Mouse (Mus musculus) hindbrain, postnatal 0 days (tissue): Measurements from ENCODE around the gene Tenm3. TPM values are rescaled to one million over a fixed set of nuclear protein-coding genes. Genes with fewer than 3 reads are reported as not detected.

Experiments used
- ATAC-seq: fragments of 200-750 bp; cut with Nextera tagmentation; 2 replicates; pipeline ENCODE4 v1.8.0; 2017; ENCODE audit warnings: mild to moderate bottlenecking, moderate TSS enrichment, moderate library complexity
- DNase-seq: peaks from one replicate; pipeline ENCODE4 v3.0.0-alpha.2; 2015; ENCODE audit warnings: low spot score
- H3K27ac ChIP-seq: fragments of 300-500 bp; sonication (generic); 2 replicates; pipeline ENCODE4 v1.5.1; 2014; ENCODE audit warnings: mild to moderate bottlenecking
- H3K27me3 ChIP-seq: fragments of 300-500 bp; sonication (generic); 2 replicates; pipeline ENCODE4 v1.6.1; 2014; ENCODE audit warnings: low read length, mixed read lengths; ENCODE audit not compliant: insufficient read depth
- H3K36me3 ChIP-seq: fragments of 300-500 bp; sonication (generic); 2 replicates; pipeline ENCODE4 v1.6.1; 2014; ENCODE audit warnings: low read length, mixed read lengths; ENCODE audit not compliant: insufficient read depth
- H3K4me1 ChIP-seq: fragments of 300-500 bp; sonication (generic); 2 replicates; pipeline ENCODE4 v1.6.1; 2014; ENCODE audit warnings: antibody characterized with exemption, low read length, mixed read lengths; ENCODE audit not compliant: insufficient read depth
- H3K4me2 ChIP-seq: fragments of 300-500 bp; sonication (generic); 2 replicates; pipeline ENCODE4 v1.6.1; 2014; ENCODE audit warnings: low read depth, mild to moderate bottlenecking, low read length, moderate library complexity, mixed read lengths
- H3K4me3 ChIP-seq: fragments of 300-500 bp; sonication (generic); 2 replicates; pipeline ENCODE4 v1.5.1; 2014; ENCODE audit warnings: low read length
- H3K9ac ChIP-seq: fragments of 300-500 bp; sonication (generic); replicated peaks from 2 replicates; pipeline ENCODE4 v1.6.1; 2014; ENCODE audit warnings: mild to moderate bottlenecking, low read length, moderate library complexity, mixed read lengths
- H3K9me3 ChIP-seq: fragments of 300-500 bp; sonication (generic); 2 replicates; pipeline ENCODE4 v1.6.1; 2016; ENCODE audit warnings: low read length, mixed read lengths
- CTCF ChIP-seq: IDR thresholded peaks from 2 replicates; pipeline ENCODE4 v1.5.1; 2016; ENCODE audit warnings: antibody characterized with exemption, control low read depth, low read depth
- WGBS: fragments of 180-500 bp; shearing (Covaris S2); extraction: QIAGEN DNeasy Blood & Tissue Kit; methylation state at CpG from one replicate; pipeline ENCODE4 v1.1.7; 2014; 5-methylcytosine and 5-hydroxymethylcytosine counted together
- polyA plus RNA-seq: library from polyadenylated mRNA; unstranded; fragments of >200 nt; fragmentation: Nextera tagmentation; extraction: Ambion mirVana; gene quantifications from 2 replicates; pipeline ENCODE4 v1.2.1, GENCODE M21; 2015
- total RNA-seq: library from RNA; depleted of rRNA; stranded (reverse); fragments of >200 nt; gene quantifications from 2 replicates; pipeline ENCODE4 v1.2.3, GENCODE M21; 2014

The Tenm3 gene
- total and polyA plus RNA-seq, 2 experiments from 2014 or later = 21.3 to 151 TPM

DNA sequence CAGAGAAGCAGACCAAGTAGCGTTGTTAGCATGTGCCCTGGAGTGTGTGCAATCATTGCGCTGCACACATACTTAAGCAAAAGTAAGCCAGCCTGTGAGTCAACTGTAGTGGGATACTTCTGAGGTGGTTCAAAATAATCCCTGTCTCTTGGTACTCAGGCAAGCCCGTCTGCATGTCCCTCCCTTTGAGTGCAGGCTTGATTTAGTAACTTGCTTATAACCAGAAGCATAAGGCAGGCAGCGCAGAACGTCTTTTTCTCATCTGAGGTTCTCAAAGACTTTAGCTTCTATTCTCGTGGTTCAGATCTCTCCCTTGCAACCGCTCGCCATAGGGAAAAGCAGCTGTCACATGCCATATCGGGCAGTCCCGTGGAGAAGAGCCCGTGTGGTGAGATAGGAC, 470.3 kb downstream of the Tenm3 start:
- no peak overlapping the region for H3K4me2 ChIP-seq
- TF ChIP-seq CTCF = no peak
- no peaks in the 10 kb centered on the region for H3K36me3 ChIP-seq
- H3K4me1 ChIP-seq = no peaks in the 10 kb centered on the region
- no peak for ATAC-seq
- H3K4me3 ChIP-seq = no peak overlapping the region
- H3K27ac ChIP-seq = no peak overlapping the region
- WGBS = 91% methylated on average over 11 of the region's 11 CpGs
- DNase-seq = no peak
- no peaks in the 10 kb centered on the region for H3K9me3 ChIP-seq
- no peaks in the 10 kb centered on the region for H3K27me3 ChIP-seq
- H3K9ac ChIP-seq = no peak overlapping the region

DNA sequence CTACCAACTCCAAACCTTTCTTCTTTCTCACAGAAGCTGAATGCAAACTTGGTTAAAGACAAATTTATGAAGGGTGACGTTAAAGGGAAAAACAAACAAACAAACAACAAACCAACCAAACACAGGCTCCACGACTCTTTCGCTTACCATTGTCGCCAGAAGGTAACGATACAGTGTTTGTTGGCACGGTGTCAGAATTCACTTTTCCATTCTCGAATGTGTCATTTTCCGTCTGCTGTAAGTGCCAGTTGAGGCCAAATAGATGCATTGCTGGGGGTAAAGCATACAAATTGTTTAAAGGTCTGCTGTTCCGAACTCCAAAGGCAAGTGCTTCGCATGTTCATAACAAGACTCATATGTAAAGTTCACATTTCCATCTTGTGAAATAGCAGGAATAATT, 476.6 kb downstream of the Tenm3 start:
- WGBS = 52% methylated on average over 10 of the region's 10 CpGs
- no peaks in the 10 kb centered on the region for H3K9me3 ChIP-seq
- no peak overlapping the region for H3K9ac ChIP-seq
- H3K4me1 ChIP-seq = no peaks in the 10 kb centered on the region
- H3K4me3 ChIP-seq = no peak overlapping the region
- H3K27ac ChIP-seq = no peak overlapping the region
- ATAC-seq (no peak), DNase-seq (no peak)
- H3K4me2 ChIP-seq = no peak overlapping the region
- H3K27me3 ChIP-seq = no peaks in the 10 kb centered on the region
- H3K36me3 ChIP-seq = no peaks in the 10 kb centered on the region
- TF ChIP-seq CTCF = no peak

DNA sequence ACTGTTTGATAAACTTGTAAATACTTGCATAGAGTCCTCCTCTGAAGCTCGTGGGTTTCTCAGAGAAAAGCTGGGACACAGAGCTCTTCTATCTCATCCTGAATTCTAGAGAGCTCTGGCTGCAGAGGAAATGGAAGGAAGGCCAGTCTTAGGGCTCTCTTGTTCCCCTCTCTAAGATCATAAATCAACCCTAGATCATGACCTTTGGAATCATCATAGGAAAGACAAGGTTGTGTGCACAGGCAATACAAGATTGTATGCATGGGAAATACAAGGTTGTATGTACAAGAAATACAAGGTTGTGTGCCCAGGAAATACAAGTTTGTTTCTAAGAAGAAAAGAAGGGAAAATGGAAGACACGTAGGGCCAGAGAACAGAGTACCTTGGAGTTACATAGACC, 486.9 kb downstream of the Tenm3 start:
- Histone ChIP-seq H3K4me2 (no peak overlapping the region), H3K27me3 (no peaks in the 10 kb centered on the region), H3K4me3 (no peak overlapping the region), H3K27ac (no peak overlapping the region), H3K36me3 (no peaks in the 10 kb centered on the region), H3K9ac (no peak overlapping the region), H3K9me3 (0 out of 2 replicates have a peak, but pooled peaks cover 3% of the 10 kb centered on the region), H3K4me1 (no peaks in the 10 kb centered on the region)
- no peak for DNase-seq
- no peak for TF ChIP-seq CTCF
- 88% methylated on average over 2 of the region's 2 CpGs for WGBS
- ATAC-seq = no peak

DNA sequence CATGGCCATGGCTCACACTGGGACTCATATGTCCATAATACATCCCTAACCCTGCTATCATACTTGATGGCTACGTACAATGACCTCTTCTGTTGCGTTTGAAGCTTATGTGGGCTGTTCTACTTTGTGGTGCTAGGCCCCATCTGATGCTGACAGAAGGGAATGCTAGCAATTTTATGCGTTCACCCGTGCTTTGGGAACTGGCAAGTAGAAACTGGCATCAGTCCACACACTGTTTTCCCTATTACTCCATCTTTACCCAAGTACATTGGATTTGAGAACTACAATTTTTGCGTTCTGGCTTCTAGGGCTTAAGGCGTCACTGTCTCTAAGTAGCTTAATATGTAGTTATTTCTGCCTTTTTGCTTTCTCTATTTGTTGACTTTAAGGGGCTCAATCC, 490.3 kb downstream of the Tenm3 start:
- Histone ChIP-seq H3K27ac (no peak overlapping the region), H3K4me3 (no peak overlapping the region), H3K9ac (no peak overlapping the region), H3K27me3 (no peaks in the 10 kb centered on the region), H3K36me3 (no peaks in the 10 kb centered on the region), H3K4me1 (no peaks in the 10 kb centered on the region), H3K4me2 (no peak overlapping the region), H3K9me3 (0 out of 2 replicates have a peak, but pooled peaks cover 3% of the 10 kb centered on the region)
- no peak for DNase-seq
- ATAC-seq = no peak
- 78% methylated on average over 6 of the region's 6 CpGs for WGBS
- TF ChIP-seq CTCF = no peak

DNA sequence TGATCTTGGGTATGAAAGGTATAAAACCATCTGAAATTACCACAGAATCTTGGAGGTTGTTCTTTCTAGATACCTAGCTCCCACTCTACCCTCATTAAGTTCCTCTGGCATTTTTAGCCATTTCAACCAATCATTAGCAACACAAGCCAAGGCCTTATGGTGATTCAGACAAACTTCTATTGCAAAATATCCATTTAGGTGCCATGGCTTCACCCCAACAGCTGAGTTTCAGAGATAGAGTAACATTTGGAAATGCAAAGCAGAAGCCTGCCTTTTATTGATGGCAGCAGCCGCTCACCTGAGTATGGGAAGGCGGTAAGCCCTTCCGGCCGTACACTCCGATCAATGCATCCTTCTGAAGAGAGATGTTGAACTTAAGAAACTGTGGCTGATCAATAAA, 494.9 kb downstream of the Tenm3 start:
- Histone ChIP-seq H3K4me2 (no peak overlapping the region), H3K9ac (no peak overlapping the region), H3K36me3 (no peaks in the 10 kb centered on the region), H3K4me3 (no peak overlapping the region), H3K27ac (no peak overlapping the region), H3K9me3 (0 out of 2 replicates have a peak, but pooled peaks cover 3% of the 10 kb centered on the region), H3K4me1 (no peaks in the 10 kb centered on the region), H3K27me3 (no peaks in the 10 kb centered on the region)
- TF ChIP-seq CTCF = no peak
- WGBS = 98% methylated on average over 5 of the region's 5 CpGs
- ATAC-seq = no peak
- no peak for DNase-seq

DNA sequence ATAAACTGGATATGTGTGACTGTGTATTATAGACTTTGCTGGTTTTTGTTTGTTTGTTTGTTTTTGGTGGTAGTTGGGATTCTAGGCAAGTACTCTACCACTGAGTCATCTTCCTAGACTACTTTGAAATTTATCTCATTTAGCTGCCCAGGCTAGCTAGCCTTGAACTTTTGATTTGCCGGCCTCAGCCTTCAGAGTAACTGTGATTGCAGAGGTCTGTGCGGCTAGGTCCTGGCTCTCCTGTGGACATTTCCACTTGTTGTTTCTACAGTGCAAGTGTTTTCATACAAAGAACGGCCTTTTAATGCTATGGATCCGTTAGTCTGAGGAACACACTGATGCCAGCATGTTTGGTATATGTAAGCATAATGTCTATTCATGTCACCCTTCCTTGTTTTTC, 495.4 kb downstream of the Tenm3 start:
- H3K27me3 ChIP-seq = no peaks in the 10 kb centered on the region
- no peak for ATAC-seq
- H3K9me3 ChIP-seq = 0 out of 2 replicates have a peak, but pooled peaks cover 3% of the 10 kb centered on the region
- no peak overlapping the region for H3K4me2 ChIP-seq
- WGBS = 92% methylated on average over 4 of the region's 4 CpGs
- no peaks in the 10 kb centered on the region for H3K4me1 ChIP-seq
- H3K4me3 ChIP-seq = no peak overlapping the region
- no peak for TF ChIP-seq CTCF
- no peak overlapping the region for H3K27ac ChIP-seq
- H3K9ac ChIP-seq = no peak overlapping the region
- no peak for DNase-seq
- no peaks in the 10 kb centered on the region for H3K36me3 ChIP-seq

DNA sequence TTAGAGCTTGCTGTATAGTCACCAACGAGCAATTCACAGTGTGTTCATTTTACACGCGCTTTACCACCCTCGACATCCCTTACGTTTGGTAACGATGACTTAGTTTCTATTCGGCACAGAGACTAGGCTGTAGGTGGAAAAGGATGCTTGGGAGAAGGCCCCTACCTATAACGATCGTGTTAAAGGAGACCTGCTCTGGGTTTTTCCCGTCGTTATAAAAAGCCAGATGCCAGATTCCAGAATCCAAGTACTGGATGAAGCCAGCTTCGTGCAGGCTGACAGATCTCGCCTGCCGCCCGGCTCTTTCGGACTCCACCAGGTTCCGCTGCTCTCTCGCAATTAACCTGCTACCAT, 500.7 kb downstream of the Tenm3 start:
- DNase-seq (no peak), ATAC-seq (no peak)
- H3K4me3 ChIP-seq = no peak overlapping the region
- no peak for TF ChIP-seq CTCF
- WGBS = 59% methylated on average over 18 of the region's 18 CpGs
- no peaks in the 10 kb centered on the region for H3K4me1 ChIP-seq
- no peak overlapping the region for H3K9ac ChIP-seq
- H3K27ac ChIP-seq = no peak overlapping the region
- peak overlapping the region; percentile 53 for H3K4me2 ChIP-seq
- H3K27me3 ChIP-seq = no peaks in the 10 kb centered on the region
- H3K9me3 ChIP-seq = no peaks in the 10 kb centered on the region
- no peaks in the 10 kb centered on the region for H3K36me3 ChIP-seq
